In the genomic region with DNA sequence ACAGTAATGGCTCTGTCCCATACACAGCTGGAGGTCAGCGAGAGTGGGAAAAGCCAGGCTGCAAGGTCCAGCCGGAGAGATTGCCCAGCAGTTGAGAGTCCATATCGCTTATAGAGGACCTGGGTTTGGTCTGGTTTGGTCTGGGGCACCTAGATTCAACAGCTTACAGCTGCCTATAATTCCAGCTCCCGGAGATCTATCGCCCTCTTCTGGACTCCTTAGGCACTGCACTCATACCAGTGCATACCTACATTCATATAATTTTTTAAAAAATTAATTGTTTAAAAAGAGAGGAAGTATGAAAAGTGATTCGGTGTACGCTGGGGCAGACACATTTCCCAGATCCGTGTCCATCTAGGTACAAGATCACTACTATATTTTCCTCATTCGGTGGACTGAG, we compare ENCODE assay signal across 25 mouse cellular contexts. TPM values are rescaled to one million over a fixed set of nuclear protein-coding genes. Genes with fewer than 3 reads are reported as not detected.
DNase-seq lines count a peak whose midpoint lies in the region; ATAC-seq and TF ChIP-seq lines count a peak whose summit lies in the region.
"Had no signal": no experiment of that assay in that cellular context is flagged by ENCODE, and none has a peak within 500 bp of the region (broad histone marks: within the 10 kb centered on the region; RNA-seq: fewer than 3 reads in every experiment).

No protein-coding gene starts in this region.

- H3K79me2 ChIP-seq in heart, adult 2 months (replicated peaks; ENCODE audit: control insufficient read depth, insufficient read depth, low read length) = no peaks in the 10 kb centered on the region
- H3K79me2 ChIP-seq in CH12.LX (replicated peaks; ENCODE audit: control insufficient read depth, extremely low read depth, insufficient read depth, poor library complexity, severe bottlenecking) = no peaks in the 10 kb centered on the region

- TF ChIP-seq POLR2A in heart, adult 2 months (IDR thresholded peaks at IDR 0.05; ENCODE audit: insufficient read depth, low read depth, low read length) = no peak
- no peak for TF ChIP-seq POLR2A in CH12.LX (IDR thresholded peaks at IDR 0.05; ENCODE audit: low read depth, low read length)

- no peak for ATAC-seq in liver, embryonic 14.5 days (ENCODE audit: insufficient read depth)
- ATAC-seq in liver, embryonic 11.5 days (replicated peaks; ENCODE audit: low FRiP score) = no peak

- TF ChIP-seq CTCF in heart, adult 2 months (IDR thresholded peaks at IDR 0.05) = peak; percentile 27
- peak; percentile 29; the same call in 1 of the 2 replicates for TF ChIP-seq CTCF in liver, embryonic 14.5 days (IDR thresholded peaks at IDR 0.05; ENCODE audit: low read depth)
- peak; percentile 38 to 49; a peak in 3 of 4 replicates for TF ChIP-seq CTCF in CH12.LX (conservative IDR thresholded peaks at IDR 0.05 in 1 of 2, IDR thresholded peaks at IDR 0.05 in 1 of 2; ENCODE audit: low read depth in 2 of 2, low read length in 2 of 2)

- TF ChIP-seq EP300 in heart, adult 2 months (IDR thresholded peaks at IDR 0.05; ENCODE audit: insufficient read depth, low read depth, low read length) = no peak
- TF ChIP-seq EP300 in liver, embryonic 14.5 days (IDR thresholded peaks at IDR 0.05; ENCODE audit: low read depth) = no peak
- no peak for TF ChIP-seq EP300 in CH12.LX (IDR thresholded peaks at IDR 0.05; ENCODE audit: low read length)

- no peak overlapping the region for H3K9ac ChIP-seq in heart, adult 2 months (ENCODE audit: low read depth, low read length)
- no peak overlapping the region for H3K9ac ChIP-seq in liver, embryonic 14.5 days (replicated peaks)
- no peak overlapping the region for H3K9ac ChIP-seq in liver, embryonic 11.5 days (ENCODE audit: low read depth, low read length)
- H3K9ac ChIP-seq in CH12.LX (ENCODE audit: insufficient read depth, low read depth) = no peak overlapping the region
- H3K9ac ChIP-seq: embryonic facial prominence, embryonic 13.5 days; heart, embryonic 12.5 days; liver, embryonic 15.5 days had no signal

- H3K4me3 ChIP-seq in heart, adult 2 months = no peak overlapping the region
- no peak overlapping the region for H3K4me3 ChIP-seq in liver, embryonic 14.5 days (ENCODE audit: insufficient read depth in 1 of 2, low read depth in 2 of 2, low read length in 2 of 2)
- no peak overlapping the region for H3K4me3 ChIP-seq in liver, embryonic 11.5 days (ENCODE audit: low read depth, low read length)
- no peak overlapping the region for H3K4me3 ChIP-seq in CH12.LX (replicated peaks in 1 of 3; ENCODE audit: low read depth in 2 of 3, low read length in 2 of 3, poor library complexity in 1 of 3)
- H3K4me3 ChIP-seq: embryonic facial prominence, embryonic 13.5 days; heart, embryonic 12.5 days; liver, embryonic 15.5 days; midbrain, embryonic 10.5 days; myocyte had no signal

- dilution Hi-C loops in CH12.LX (cut with MboI; ENCODE audit: extremely low pct_ligation_motif_present, extremely low pct_unique_long_range_greater_than_20kb, low sequenced_read_pairs) = no loop called here

- in situ Hi-C loops in CH12.LX (cut with MboI; ENCODE audit: low pct_ligation_motif_present, low pct_unique_long_range_greater_than_20kb, low sequenced_read_pairs) = no loop called here

- DNase-seq in heart, adult 2 months = no peak
- DNase-seq in heart, postnatal 36 days = no peak
- no peak for DNase-seq in liver, embryonic 14.5 days (ENCODE audit: low read depth in 3 of 3, low spot score in 3 of 3)
- no peak for DNase-seq in liver, embryonic 11.5 days (ENCODE audit: low spot score)
- DNase-seq in CH12.LX (ENCODE audit: extremely low read depth) (no peak), R1 (ENCODE audit: low read depth, low spot score) (peak; percentile 49)
- no peak for DNase-seq in urinary bladder, postnatal 10 days (ENCODE audit: low spot score)
- DNase-seq in Muller cell, postnatal 12 days (ENCODE audit: inconsistent ontology term) = no peak
- DNase-seq: adrenal gland, postnatal 25 days; B cell, adult 2 months; cerebellum, adult 2 months; gastrocnemius, postnatal 36 days; heart, postnatal 4 days; layer of hippocampus, postnatal 36 days; left cerebral cortex, postnatal 4 days; lung, postnatal 4 days; retina, postnatal 1 day; right cerebral cortex, postnatal 4 days had no signal

- intact Hi-C loops in heart, adult 2 months (cut with DNase I) = no loop called here
- intact Hi-C loops in heart, postnatal 36 days (cut with DNase I) = no loop called here

- no peaks in the 10 kb centered on the region for H3K36me3 ChIP-seq in heart, adult 2 months (ENCODE audit: control insufficient read depth, insufficient read depth, low read length)
- H3K36me3 ChIP-seq in liver, embryonic 14.5 days (replicated peaks; ENCODE audit: control insufficient read depth, insufficient read depth, low read depth) = no peaks in the 10 kb centered on the region
- no peaks in the 10 kb centered on the region for H3K36me3 ChIP-seq in liver, embryonic 11.5 days (ENCODE audit: control insufficient read depth, insufficient read depth, low read length)
- peaks cover 0 to 6% of the 10 kb centered on the region in 2 experiments for H3K36me3 ChIP-seq in CH12.LX (replicated peaks in 1 of 2; ENCODE audit: control insufficient read depth in 1 of 2, insufficient read depth in 1 of 2, low read length in 1 of 2)
- H3K36me3 ChIP-seq: embryonic facial prominence, embryonic 13.5 days; heart, embryonic 12.5 days; liver, embryonic 15.5 days; midbrain, embryonic 10.5 days had no signal

- H3K27ac ChIP-seq in heart, adult 2 months = no peak overlapping the region
- no peak overlapping the region for H3K27ac ChIP-seq in liver, embryonic 14.5 days
- no peak overlapping the region for H3K27ac ChIP-seq in liver, embryonic 11.5 days (ENCODE audit: low read depth, low read length)
- no peak overlapping the region for H3K27ac ChIP-seq in CH12.LX (ENCODE audit: insufficient read depth, low read depth)
- H3K27ac ChIP-seq: embryonic facial prominence, embryonic 13.5 days; liver, embryonic 15.5 days; midbrain, embryonic 10.5 days had no signal

- no peak overlapping the region for H3K4me2 ChIP-seq in liver, embryonic 14.5 days (ENCODE audit: low read depth)
- H3K4me2 ChIP-seq in liver, embryonic 11.5 days = no peak overlapping the region
- H3K4me2 ChIP-seq in CH12.LX (ENCODE audit: insufficient read depth, low read depth, poor library complexity, severe bottlenecking) = no peak overlapping the region
- H3K4me2 ChIP-seq: embryonic facial prominence, embryonic 13.5 days; heart, embryonic 12.5 days; liver, embryonic 15.5 days had no signal

- H3K4me1 ChIP-seq in heart, adult 2 months (ENCODE audit: control insufficient read depth, insufficient read depth, low read length) = no peaks in the 10 kb centered on the region
- no peaks in the 10 kb centered on the region for H3K4me1 ChIP-seq in liver, embryonic 14.5 days (replicated peaks; ENCODE audit: control insufficient read depth in 2 of 2, insufficient read depth in 2 of 2, low read length in 1 of 2)
- peaks cover 7% of the 10 kb centered on the region; the same call in 1 of the 2 replicates for H3K4me1 ChIP-seq in liver, embryonic 11.5 days (replicated peaks; ENCODE audit: control insufficient read depth, insufficient read depth, low read length)
- peaks cover 7 to 30% of the 10 kb centered on the region in 2 experiments; a peak in 3 of 4 replicates for H3K4me1 ChIP-seq in CH12.LX (ENCODE audit: control insufficient read depth in 1 of 2, insufficient read depth in 2 of 2)

- no peaks in the 10 kb centered on the region for H3K9me3 ChIP-seq in liver, embryonic 14.5 days (ENCODE audit: control insufficient read depth, low read length)
- H3K9me3 ChIP-seq in liver, embryonic 11.5 days (ENCODE audit: control insufficient read depth, low read length) = no peaks in the 10 kb centered on the region
- peaks cover 3% of the 10 kb centered on the region for H3K9me3 ChIP-seq in CH12.LX (replicated peaks; ENCODE audit: low read length)
- H3K9me3 ChIP-seq: embryonic facial prominence, embryonic 13.5 days; heart, embryonic 12.5 days; liver, embryonic 15.5 days; midbrain, embryonic 10.5 days had no signal

- peak; percentile 10; the same call in 1 of the 2 replicates for TF ChIP-seq RAD21 in CH12.LX (IDR thresholded peaks at IDR 0.05; ENCODE audit: low read depth, low read length)

- no peaks in the 10 kb centered on the region for H3K27me3 ChIP-seq in heart, adult 2 months (ENCODE audit: control insufficient read depth, insufficient read depth, low read length)
- H3K27me3 ChIP-seq in liver, embryonic 14.5 days (ENCODE audit: control insufficient read depth, insufficient read depth, low read length) = no peaks in the 10 kb centered on the region
- no peaks in the 10 kb centered on the region for H3K27me3 ChIP-seq in liver, embryonic 11.5 days (replicated peaks; ENCODE audit: control insufficient read depth, insufficient read depth, low read length)
- no peaks in the 10 kb centered on the region for H3K27me3 ChIP-seq in CH12.LX (replicated peaks)
- H3K27me3 ChIP-seq: embryonic facial prominence, embryonic 13.5 days; heart, embryonic 12.5 days; liver, embryonic 15.5 days had no signal

- 92% methylated on average over 9 of the region's 9 CpGs for WGBS in heart, adult 2 months
- 67% methylated on average over 9 of the region's 9 CpGs for WGBS in liver, embryonic 14.5 days (ENCODE audit: insufficient replicate concordance)
- WGBS in liver, embryonic 11.5 days = 83% methylated on average over 9 of the region's 9 CpGs

TF ChIP-seq in CH12.LX, 34 proteins besides CTCF, POLR2A, EP300 and RAD21 (continues in another document):
- TF ChIP-seq BHLHE40 (IDR thresholded peaks at IDR 0.05; ENCODE audit: low read depth, low read length) = no peak
- no peak for TF ChIP-seq CHD1 (IDR thresholded peaks at IDR 0.05; ENCODE audit: low read depth, low read length)
- no peak for TF ChIP-seq POLR2AphosphoS2 (IDR thresholded peaks at IDR 0.05; ENCODE audit: low read depth, low read length)
- no peak for TF ChIP-seq ZNF384 (IDR thresholded peaks at IDR 0.05; ENCODE audit: low read depth, low read length)
- no peak for TF ChIP-seq MXI1 (IDR thresholded peaks at IDR 0.05; ENCODE audit: low read depth, low read length)
- no peak for TF ChIP-seq MAFK (IDR thresholded peaks at IDR 0.05; ENCODE audit: insufficient replicate concordance, low read length)
- no peak for TF ChIP-seq ELF1 (IDR thresholded peaks at IDR 0.05; ENCODE audit: low read depth, low read length)
- no peak for TF ChIP-seq KAT2A (IDR thresholded peaks at IDR 0.05; ENCODE audit: insufficient replicate concordance, low read length)
- TF ChIP-seq JUND (conservative IDR thresholded peaks at IDR 0.05; ENCODE audit: low read depth, low read length) = no peak
- TF ChIP-seq PAX5 (IDR thresholded peaks at IDR 0.05; ENCODE audit: low read length) = no peak

RNA-seq across cellular contexts. Expression of gene Mab21l3, which starts 9.4 kb away (rescaled TPM):
- total RNA-seq in heart, adult 2 months (2021) = not detected
- polyA plus RNA-seq in heart, adult 2 months (2012; rRNA removed) = 0.16 TPM in 1 of 2 replicates, not detected in the other
- not detected for total RNA-seq in heart, postnatal 36 days (2021)
- polyA plus RNA-seq in liver, embryonic 14.5 days (2012; rRNA removed) = 0.01 and 0.02 TPM in 2 replicates
- polyA plus RNA-seq in liver, embryonic 14.5 days (2014; fragmentation: Nextera tagmentation; extraction: Ambion mirVana) = not detected in 2 replicates
- 0.11 and 0.14 TPM in 2 replicates for polyA plus RNA-seq in liver, embryonic 11.5 days (2014; fragmentation: Nextera tagmentation; extraction: Ambion mirVana)
- 2.0 and 2.8 TPM in 2 replicates for total RNA-seq in CH12.LX (2012; rRNA removed)
- 3.4 and 3.5 TPM in 2 replicates for total RNA-seq in CH12.LX (2014; rRNA removed)
- polyA plus RNA-seq in CH12.LX (2012; ENCODE audit: insufficient read length, low read depth) = 1.9 and 2.1 TPM in 2 replicates
- total RNA-seq: common myeloid progenitor, adult 5-6 weeks; gastrocnemius, postnatal 36 days; neutrophil, adult 5-6 weeks had no signal
- polyA plus RNA-seq: liver, embryonic 15.5 days had no signal
